Mouse (Mus musculus) embryo, embryonic 11 days (tissue): ENCODE measurements around the gene Sumf1.

Experiments
- DNase-seq: peaks from one replicate; pipeline ENCODE4 v3.0.0-alpha.2; 2015

Gene Sumf1

DNA sequence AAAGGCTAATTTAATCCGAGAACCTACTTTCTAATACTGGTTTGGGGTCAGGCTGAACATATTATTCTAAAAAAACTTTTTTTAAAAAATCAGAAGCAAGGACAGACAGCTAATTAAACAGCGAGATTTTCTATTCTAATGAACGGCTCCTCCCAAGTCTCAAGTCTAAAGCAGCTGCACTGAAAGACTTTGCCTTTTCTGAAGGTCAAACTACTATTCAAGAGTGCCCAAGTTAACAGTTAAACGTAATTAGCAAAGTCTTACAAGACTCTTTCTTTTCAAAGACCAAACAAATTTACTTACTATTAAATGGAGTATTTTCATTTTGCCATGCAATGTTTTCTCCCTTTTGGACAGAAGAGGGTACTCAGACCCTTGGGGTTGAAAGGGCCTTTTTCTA lies 20.8 kb upstream of the Sumf1 start:
- no peak for DNase-seq

DNA sequence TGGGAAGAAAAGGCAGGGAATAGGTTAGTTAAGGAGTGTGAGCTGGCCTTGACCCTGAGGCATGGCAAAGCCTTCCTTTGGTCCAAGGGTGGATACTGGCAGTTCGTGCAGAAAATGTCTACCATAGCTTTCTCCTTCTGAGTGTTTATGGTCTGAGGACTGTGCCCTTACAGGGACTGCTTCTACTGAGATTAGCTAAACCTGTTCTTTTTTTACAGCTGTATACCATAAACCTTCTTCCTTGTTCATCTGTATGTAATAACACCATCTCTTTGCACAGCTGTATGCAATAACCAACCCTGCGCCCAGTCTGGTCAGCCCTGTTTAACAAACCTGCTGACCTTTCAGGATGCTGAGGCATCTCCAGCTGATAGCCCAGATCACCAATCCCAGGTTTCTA lies 18.9 kb upstream of the Sumf1 start:
- DNase-seq, result no peak

DNA sequence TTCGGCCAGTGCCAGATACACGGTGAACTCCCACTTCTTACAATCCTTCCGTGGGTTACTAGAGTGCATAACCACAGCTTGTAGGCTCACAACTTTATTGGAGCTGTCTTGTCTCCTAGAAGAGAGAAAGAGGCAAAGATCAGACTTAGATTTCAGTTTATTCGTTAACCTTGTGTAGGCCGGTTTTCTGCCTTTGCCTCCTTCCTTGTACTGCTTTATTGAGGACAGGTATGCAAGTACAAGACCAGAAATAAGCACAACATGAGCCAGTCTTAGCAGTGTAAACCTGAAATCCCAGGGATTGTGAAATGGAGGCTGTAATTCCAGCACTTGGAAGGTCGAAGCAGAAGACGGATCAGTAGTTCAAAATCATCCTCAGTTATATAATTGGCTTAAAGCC lies 12.9 kb upstream of the Sumf1 start:
- DNase-seq, result no peak

DNA sequence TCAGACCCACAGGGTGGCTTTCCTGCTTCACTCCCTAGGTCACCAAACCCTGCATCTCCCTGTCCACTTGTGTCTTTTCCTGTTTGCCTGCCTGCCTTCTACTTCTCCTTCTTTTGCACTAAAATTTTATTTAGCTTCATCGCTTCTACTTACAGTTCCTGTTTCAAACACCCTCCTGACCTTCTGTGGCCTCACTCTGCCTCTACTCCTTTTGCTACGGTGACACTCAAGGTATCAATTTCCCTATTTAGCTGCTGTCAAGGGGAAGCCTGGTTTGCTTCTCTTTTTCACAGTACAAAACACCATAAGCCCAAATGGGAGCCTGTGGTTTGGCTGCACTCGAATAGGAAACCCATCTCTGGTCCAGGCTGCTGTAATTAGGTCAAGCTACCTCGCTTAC lies 11.7 kb upstream of the Sumf1 start:
- no peak for DNase-seq

DNA sequence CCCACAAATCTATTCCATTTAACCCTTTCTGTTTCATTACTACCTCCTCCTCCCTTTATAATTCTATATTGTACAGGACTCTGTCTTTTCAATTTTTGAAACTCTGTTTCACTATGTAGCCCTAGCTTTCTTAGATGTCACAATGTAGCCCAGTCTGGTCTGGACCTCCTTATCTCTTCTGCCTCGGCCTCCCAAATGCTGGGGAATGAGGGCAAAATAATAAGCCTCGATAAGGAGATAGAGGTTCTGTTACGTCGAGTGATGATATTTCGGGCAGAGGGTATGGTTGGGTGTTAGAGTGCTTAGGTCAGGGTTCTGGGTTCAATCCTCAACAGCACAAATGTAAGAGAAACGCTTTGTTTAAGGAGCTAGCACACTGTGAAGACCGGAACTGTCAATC lies 11.3 kb upstream of the Sumf1 start:
- DNase-seq, result no peak

DNA sequence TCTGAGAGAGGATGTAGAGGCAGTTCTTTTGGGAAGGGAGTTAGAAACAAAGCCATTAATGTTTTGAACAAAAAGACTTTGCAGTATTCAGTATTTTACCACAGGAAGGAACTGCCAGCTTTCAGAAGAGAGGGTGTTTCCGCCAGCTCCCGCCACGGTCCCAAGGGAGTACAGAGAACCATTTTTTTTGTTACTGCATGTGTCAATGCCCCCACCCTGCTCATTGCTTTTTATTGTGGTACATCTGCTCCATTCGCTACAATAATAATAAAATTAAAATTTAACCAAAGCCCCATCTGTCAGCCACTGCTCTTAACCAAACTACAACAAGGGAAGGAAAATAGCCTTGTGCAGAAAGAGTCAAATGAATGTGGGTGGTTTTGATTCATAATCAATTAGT lies 7.2 kb upstream of the Sumf1 start:
- no peak for DNase-seq

DNA sequence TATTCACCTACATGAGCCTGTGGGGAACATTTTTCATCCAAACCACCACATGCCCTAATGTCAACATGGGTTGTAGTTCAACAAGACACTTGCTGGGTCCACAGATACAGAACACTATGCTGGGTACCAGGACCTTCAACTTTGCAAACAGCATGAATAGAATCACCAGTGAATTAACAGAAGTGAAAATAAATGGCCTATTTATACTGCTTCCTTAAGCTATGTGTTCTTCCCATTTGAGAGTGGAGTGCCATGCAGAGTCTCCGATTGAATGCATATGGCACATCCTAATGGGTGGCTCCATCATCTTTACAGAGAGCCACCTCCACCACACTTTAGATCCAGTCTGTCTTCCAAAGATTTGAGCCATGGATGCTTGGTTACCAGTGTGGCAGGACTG lies 5.3 kb upstream of the Sumf1 start:
- no peak for DNase-seq

DNA sequence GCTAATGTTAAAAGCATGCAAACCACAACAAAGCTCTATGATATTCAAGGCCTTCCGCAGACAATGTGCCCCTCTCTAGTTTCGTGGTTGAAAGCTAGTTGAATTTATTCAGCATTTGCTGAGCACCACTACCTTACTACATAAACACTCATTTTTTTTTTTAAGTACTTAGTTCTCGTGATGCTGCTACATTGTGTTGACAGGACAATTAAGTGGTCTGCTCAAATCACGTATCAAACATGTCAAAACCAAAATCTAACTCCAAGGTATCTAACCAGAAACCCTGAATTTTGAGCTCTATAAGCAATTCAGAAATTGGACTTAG lies 265 bp upstream of the Sumf1 start:
- no peak for DNase-seq

DNA sequence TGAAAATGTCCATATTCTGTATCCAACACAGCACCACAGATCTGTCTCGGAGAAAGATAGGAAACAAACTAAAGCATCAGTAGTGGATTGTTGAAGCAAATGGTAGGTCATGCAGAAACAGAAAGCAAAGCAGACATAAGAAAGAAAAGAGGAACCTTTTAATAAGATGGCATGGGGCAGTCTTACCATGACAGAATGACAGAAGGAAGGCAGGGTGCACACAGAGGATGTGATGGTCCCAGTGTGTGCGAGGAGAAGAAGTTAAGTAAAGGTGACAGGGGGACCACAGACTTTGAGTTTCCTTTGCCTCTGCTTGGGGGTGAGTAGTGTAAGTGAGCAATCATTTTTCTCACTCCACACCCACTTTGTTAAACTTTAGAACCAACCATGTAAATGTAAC lies 6.3 kb downstream of the Sumf1 start:
- DNase-seq, result no peak

DNA sequence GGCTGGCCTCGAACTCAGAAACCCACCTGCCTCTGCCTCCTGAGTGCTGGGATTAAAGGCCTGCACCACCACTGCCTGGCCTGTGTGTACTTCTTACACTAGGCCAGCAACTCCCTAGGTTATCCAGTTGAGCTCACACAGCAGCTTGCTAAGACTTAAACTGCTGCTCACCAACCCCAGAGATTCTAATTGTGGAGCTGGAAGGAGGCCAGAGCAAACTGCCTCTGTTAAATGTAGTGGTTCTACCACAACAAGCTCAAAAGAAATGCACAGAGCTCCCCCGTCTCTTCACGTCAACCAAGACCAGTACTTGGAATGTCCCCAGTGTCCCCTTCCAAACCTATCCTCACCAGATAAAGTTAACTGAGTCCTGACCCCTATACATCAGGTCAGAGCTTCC lies 11.2 kb downstream of the Sumf1 start:
- DNase-seq, result no peak

DNA sequence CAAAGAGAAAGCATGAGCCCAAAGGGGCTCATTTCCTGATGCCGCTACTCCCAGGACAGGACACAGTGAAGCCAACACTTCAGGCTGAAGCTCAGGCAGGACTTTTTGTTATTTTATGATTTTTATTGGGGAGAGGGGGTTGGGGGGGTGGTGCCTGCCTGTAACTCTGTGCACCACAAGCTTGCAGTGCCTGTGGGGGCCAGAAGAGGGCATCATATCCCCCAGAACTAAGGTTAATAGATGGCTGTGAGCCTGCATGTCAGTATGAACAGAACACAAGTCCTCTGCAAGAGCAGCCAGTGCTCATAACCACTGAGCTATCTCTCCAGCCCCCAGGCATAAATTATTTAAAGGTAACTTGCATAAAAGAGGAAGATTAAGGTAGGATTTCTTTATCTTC lies 13.2 kb downstream of the Sumf1 start:
- DNase-seq, result no peak

DNA sequence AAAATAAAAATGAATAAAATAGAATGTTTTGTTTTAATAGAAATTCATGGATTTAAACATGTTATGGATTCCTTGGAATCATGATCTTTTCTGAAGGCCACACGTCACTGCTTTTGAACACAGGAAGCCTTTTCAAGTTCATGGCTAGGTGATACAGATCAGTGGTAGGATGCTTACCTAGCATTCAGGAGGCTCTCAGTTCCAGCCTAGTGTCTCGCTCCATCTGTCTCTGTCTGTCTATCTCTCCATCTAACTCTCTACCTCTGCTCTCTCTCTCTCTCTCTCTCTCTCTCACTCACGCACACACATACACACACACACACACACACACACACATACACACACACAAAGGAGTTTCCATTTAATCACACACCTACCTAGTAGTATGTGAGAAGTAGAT lies 15.9 kb downstream of the Sumf1 start:
- no peak for DNase-seq

DNA sequence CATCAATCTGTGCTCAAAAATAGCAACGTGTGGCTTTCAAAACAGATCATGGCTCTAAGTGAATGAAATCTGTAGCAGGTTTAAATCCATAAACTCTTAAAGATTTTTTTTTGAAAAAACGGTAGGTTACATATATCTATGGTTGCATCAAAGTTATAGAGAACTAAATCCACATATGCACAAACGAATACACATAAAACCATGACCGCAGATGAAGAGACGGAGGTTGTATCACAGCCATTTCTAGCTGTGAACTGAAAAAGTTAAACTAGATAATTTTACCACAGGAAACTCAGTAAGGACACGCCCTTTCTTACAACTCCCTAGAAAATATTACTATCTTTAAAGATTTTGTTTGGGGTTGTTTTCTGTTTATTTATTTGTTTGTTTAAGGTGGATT lies 16.7 kb downstream of the Sumf1 start:
- no peak for DNase-seq

DNA sequence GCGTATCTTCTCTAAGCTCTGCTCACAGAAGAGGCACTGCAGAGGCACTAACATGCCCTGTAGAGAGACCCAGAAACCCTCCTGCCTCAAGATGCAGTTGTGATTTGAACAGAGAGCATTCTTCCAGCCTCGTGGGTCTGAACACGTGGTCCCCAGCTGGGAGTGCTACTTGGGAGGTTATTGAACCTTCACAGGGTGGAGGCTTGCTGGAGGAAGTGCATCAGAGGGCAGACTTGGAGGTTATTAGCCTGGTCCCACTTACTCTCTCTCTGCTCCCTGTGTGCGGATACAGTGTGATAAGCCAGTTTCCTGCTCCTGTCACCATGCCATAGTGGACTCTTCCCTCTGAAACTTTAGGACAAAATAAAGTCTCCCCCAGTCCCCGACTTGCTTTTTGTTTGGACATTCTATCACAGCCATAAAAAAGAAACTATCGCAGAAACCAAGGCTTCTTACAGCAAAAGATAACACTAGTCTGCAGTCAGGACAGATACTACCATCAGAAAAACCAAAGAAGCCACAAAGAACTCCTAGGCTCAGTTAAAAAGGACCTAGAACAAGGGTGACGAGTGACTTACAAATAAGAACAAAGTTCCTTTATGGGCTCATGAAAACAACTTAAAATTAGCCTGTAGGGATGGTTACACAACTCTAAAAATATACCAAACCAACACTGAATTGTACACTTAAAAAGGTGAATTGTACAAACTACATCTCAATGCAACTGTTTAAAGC lies 17.3 kb downstream of the Sumf1 start:
- DNase-seq, result no peak

DNA sequence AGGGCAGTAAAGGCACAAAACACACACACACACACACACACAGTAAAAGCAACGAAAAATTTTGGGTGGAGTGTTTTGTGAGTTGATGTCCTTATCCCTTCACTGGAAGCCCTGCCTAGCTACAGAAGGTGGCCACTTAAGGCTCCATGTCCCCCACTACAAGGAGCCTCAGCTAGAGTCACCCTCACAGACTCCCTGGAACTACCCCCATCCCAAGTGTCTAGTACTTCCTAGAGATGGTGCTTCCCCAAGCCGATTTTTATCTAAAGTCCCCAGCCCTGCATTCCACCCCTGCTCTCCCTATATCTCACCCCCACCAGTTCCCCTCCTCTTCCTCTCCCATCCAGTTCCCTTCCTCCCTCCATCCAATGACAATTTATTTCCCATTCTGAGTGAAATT lies 19.8 kb downstream of the Sumf1 start:
- no peak for DNase-seq

DNA sequence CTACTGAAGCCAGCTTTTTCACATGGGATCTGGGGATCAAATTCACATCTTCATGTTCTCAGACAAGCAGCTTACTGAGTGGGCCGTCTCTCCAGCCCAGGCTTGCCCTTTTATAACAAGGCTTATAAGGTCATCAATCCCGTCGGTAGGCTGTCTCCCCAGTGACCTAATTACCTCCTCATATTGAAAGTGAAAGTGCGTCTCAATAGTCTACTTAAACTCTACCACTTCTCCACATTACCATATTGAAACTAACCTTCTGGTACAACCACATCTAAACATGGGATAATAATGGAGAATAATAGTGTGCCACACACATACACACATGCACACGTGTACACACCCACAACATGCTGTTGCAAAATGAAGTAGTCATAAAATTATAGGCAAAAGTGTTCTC lies 20.4 kb downstream of the Sumf1 start:
- DNase-seq, result no peak

DNA sequence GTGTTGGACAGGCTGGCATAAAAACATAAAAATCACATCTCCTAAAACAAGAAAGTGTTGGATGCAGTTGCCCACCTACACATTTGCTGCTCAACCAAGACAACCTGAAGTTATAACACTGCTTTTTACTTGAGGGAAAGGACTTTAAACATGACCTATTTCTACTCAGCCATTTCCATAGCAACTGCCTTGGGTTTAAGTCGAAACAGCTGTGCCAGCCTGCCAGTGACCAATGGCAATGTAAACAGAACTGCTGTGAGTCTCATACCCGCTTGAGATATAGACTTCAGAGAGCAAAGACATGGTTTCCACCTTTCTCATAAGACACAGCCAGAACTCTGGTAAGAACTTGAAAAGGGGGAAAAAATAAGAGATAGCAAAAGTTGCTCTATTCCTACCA lies 24.8 kb downstream of the Sumf1 start:
- DNase-seq, result peak; percentile 63

DNA sequence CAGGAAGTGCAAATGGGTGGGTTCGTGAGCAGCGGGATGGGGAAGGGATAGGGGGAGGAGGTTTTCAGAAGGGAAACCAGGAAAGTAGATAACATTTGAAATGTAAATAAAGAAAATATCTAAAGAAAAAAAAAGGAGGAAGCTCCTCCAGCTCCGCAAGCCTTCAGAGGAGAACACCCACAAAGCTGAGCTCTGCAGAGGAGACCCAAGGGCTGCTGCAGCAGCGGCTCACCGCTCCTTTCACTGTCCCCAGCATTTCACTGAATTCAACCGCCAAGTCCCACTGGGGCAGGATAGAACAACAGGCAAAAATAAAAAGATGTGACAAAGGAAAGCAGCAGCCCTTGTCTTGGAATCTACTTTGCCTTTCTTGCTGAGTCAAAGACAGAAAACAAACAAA lies 28.5 kb downstream of the Sumf1 start:
- DNase-seq, result no peak

DNA sequence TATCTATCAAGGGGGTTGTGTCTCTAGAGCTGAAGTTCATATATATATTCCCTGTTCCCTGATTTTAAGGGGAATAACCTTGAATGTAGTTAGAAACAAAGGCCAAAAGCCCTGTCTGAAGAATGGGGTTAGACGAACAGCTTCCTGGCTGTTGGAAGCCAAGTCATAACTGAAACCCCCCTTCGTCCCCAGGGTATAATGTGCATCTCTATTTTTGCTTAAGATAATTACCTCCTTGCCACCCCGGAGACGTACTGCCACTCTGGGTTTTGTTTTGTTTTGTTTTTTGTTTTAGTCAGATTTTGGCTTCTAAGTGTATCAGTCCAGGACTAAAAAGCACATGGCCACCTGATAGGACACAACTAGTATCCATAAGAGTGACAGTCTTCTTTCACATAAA lies 31.1 kb downstream of the Sumf1 start:
- DNase-seq, result no peak

DNA sequence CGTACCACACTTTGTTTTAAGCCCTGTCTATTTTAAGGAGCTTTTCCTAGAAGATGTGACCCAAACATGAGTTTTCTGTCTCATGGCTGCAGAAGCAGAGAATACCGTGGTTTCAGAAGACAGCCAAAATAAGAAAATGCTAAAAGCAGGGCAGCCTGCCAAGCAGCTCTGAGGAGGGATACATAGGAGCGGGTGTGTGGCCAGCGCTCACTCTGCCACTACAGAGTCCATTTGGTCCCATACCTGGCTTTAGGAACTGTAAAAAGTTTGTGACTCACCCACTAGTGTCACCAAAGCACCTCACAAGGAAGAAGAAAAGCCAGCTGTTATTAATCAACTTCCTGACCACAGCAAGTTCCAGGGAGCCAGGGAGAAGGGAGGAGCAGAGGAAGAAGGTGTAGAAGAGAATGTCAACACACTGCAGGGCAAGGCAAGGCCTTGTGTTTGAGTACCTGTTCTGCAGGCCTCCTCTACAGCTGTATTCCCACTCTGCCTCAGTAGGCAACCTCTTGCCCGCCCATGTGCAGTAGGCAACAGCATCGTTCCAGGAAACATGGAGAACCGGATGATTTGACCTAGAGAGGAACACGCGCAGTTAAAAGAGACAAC lies 32.6 kb downstream of the Sumf1 start:
- DNase-seq, result no peak

DNA sequence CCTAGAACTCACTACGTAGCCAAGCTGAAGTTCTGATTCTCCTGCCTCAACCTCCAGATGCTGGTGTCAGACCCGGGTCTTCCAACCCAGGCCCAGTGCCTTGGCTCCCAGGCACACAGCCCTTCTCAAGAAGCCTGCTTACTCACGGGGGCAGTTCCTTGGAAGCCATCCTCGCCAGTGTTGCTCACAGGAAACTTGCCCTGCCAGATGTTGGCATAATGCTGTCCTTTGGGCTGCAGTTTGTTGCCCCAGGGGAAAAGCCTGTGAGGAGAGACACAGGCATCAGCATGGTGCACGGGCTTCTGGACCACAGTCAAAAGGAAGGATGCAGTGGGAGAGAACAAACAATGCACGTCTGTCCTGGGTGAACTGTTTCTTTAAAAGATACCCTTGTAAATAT lies 33.3 kb downstream of the Sumf1 start:
- no peak for DNase-seq

DNA sequence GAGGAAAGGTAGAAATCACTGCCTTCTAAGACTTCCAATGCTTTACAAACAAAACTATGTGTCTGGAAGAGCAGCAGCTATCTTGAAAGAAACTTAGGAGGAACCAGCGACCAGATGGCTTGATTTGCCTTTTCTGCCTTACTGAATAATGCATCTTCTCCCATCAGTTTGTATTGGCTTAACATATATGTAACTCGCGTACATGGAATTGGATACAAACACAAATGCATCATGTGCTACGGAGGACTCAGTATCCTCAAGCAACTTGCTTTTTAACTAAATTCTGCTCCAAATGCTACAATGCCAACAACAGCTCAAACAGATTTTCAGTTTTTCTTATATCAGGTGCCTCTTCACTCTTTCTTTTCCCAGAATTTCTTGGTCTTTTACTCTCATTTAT lies 36.1 kb downstream of the Sumf1 start:
- no peak for DNase-seq

DNA sequence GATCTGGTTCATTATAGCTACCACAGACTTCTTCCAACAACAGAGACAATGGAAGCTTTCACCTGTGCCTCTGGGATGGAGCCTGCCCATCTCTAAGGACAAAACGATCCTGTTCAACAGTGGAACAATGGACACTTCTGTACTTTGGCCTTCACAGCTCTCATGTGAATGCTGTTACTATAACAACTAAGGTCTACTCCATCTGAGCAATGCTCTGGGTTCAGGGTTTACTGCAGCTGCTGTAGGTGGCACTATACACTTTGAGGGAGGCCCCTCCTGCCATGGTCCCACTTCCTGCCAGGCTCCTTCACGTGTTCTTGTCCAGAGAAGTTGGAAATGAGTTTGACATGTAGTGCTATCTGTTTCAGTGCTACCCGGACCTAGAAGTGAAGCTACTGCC lies 36.9 kb downstream of the Sumf1 start:
- DNase-seq, result no peak

DNA sequence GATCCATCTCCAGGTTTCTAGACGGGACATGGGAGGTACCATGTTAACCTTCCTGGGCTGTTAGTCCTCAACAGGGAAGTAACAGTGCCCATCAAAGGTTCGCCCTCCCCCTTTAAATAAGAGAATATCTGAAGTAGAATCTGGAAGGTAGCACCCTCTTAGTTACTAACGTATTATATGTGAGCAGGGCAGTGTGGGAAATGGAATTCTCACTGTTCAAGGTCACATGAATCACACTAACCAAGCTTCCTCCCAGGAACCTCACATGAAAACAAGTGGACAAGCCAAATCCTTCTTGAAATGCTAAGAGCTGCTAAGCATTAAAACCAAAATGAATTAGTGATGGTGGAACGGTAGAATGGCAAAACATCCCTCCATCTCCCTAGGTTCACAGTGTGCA lies 38.7 kb downstream of the Sumf1 start:
- DNase-seq, result no peak

DNA sequence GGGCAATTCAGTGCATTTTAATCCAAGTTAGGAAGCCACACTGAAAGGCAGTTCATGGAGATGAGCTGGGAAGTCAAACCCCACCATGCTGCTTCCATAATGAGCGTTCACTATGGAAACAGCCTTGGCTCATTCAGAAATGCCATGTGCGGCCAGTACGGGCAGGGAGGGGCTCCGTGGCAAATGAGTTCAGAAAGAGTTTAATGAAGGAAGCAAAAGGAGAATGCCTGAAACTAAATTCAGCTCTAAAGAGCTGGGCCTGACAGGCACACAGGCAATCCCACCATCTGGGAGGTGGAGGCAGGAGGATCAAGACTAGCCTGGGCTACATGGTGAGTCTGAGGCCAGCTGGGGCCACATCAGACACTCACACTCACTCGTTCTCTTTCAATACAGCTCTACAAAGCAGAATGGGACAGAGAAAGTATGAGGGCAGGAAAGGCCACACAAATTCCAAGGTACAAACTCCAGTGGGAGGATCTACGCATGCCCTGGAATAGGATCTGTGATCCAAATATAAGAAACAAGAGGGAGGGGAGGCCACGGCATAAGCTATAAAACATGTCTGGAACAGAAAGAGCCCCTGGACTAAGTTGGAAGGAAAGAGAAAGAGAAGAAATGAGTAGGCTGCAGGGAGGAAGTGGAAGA lies 39.3 kb downstream of the Sumf1 start:
- DNase-seq, result peak; percentile 78
